Mouse (Mus musculus): ENCODE results near the gene Naip2. TPM values are rescaled to one million over a fixed set of nuclear protein-coding genes. Genes with fewer than 3 reads are reported as not detected.
"Not testable (repeated sequence)": the region's sequence is repeated elsewhere in the genome, so short reads cannot be mapped to it uniquely, and the experiment has no call there.

Gene Naip2
- 0.10 and 0.12 TPM in 2 replicates for polyA plus RNA-seq (2012; rRNA removed)

DNA sequence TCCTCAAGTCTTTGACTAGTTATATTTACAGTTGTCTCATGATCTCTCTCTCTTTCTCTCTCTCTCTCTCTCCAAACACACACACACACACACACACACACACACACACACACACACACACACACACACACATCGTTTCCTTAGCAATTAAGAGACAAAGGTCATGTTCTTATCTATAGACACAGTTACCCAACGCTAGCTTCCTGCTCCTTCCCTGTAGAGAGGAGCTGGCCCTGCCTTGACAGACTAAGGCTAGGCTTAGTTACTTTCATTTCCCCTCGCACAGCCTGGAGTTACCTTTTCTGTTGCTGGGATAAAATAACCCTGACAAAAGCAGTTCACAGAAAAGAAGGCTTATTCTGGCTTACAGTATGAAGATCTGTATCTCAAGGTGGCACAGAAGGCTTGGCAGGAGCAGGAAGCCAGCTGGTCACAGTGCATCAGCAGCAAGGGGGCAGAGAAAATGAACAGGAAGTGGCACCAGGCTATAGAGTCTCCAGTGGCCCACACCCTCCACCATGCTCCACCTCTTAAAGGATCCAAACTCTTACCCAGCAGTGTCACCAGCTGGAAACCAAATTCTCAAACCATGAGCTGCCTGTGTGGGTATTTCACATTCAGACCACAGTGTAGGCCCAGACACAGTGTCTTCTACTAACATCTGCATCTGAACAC lies at the start of gene Naip2:
Gene Naip2 (minus strand): TSS at position 434 of the 675 bp plus-strand sequence.
- H3K4me3 ChIP-seq (ENCODE audit: control insufficient read depth, low read depth, low read length); H3K4me1 ChIP-seq (ENCODE audit: control insufficient read depth, insufficient read depth, low read length); H3K27ac ChIP-seq (ENCODE audit: control insufficient read depth, insufficient read depth, low read depth, low read length); H3K36me3 ChIP-seq (ENCODE audit: control insufficient read depth, insufficient read depth, low read length); H3K27me3 ChIP-seq (ENCODE audit: control insufficient read depth, insufficient read depth, low read length): not testable (repeated sequence)

DNA sequence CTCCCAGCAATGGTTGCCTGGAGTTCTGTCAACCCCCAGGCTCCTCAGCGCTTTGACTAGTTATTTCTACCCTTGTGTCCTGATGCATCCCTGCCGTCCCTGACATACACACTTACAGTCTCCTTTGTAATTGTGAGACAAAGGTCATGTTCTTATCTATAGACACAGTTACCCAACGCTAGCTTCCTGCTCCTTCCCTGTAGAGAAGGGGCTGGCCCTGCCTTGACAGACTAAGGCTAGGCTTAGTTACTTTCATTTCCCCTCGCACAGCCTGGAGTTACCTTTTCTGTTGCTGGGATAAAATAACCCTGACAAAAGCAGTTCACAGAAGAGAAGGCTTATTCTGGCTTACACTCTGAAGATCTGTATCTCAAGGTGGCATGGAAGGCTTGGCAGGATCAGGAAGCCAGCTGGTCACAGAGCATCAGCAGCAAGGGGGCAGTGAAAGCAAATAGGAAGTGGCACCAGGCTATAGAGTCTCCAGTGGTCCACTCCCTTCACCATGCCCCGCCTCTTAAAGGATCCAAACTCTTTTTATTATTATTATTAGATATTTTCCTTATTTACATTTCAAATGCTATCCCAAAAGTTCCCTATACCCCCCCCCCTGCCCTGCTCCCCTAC lies 45.1 kb upstream of the Naip2 start:
- not testable (repeated sequence) for H3K4me3 ChIP-seq (ENCODE audit: control insufficient read depth, low read depth, low read length); H3K36me3 ChIP-seq (ENCODE audit: control insufficient read depth, insufficient read depth, low read length); H3K27me3 ChIP-seq (ENCODE audit: control insufficient read depth, insufficient read depth, low read length); H3K27ac ChIP-seq (ENCODE audit: control insufficient read depth, insufficient read depth, low read depth, low read length); H3K4me1 ChIP-seq (ENCODE audit: control insufficient read depth, insufficient read depth, low read length)

DNA sequence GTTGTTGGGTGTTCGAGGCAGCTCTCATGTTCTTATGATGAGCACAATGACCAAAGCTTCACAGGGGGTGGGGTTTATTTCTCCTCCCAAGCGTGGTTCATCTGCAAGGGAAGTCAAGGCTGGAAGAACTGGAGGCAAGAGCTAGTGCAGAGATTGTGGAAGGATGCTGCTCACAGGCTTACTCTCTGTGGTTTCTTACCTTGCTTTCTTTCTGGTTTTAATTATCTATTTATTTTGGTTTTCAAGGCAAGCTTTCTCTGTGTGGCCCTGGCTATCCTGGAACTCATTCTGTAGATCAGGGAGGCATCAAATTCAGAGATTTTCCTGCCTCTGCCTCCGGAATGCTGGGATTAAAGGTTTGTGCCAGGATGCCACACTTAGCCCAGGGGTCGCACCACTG lies 44.3 kb upstream of the Naip2 start, which contains the start of gene Naip5:
Gene Naip5 (minus strand): TSS at position 101 of the 400 bp plus-strand sequence.
- H3K27ac ChIP-seq (ENCODE audit: control insufficient read depth, insufficient read depth, low read depth, low read length); H3K36me3 ChIP-seq (ENCODE audit: control insufficient read depth, insufficient read depth, low read length); H3K4me3 ChIP-seq (ENCODE audit: control insufficient read depth, low read depth, low read length); H3K4me1 ChIP-seq (ENCODE audit: control insufficient read depth, insufficient read depth, low read length); H3K27me3 ChIP-seq (ENCODE audit: control insufficient read depth, insufficient read depth, low read length): not testable (repeated sequence)

DNA sequence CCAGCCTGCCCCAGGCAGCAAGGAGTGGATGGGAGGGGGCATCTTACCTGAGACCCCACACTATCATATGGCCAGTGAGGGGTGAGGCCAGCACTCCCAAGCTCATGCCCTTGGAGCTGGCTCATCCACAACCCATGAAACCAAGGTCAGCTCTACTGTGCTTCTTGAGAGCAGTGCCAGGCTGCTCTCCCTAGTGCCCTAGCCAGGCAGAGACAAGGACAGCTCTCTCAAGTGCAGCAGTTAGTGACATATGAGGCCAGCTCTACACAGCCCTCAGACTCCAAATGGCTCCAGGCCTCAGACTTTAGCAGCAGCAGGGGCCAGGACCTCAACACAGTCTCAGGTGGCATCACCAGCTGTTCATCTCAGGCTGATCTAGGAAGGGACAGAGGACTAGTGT lies 41.8 kb upstream of the Naip2 start:
- no peak overlapping the region for H3K4me3 ChIP-seq (ENCODE audit: control insufficient read depth, low read depth, low read length)
- no peaks in the 10 kb centered on the region for H3K27me3 ChIP-seq (ENCODE audit: control insufficient read depth, insufficient read depth, low read length)
- no peak overlapping the region for H3K27ac ChIP-seq (ENCODE audit: control insufficient read depth, insufficient read depth, low read depth, low read length)
- no peaks in the 10 kb centered on the region for H3K4me1 ChIP-seq (ENCODE audit: control insufficient read depth, insufficient read depth, low read length)
- no peaks in the 10 kb centered on the region for H3K36me3 ChIP-seq (ENCODE audit: control insufficient read depth, insufficient read depth, low read length)
- TF ChIP-seq CTCF (IDR thresholded peaks at IDR 0.05; ENCODE audit: control insufficient read depth, insufficient read depth, insufficient replicate concordance, low read depth, low read length) (no peak), POLR2A (IDR thresholded peaks at IDR 0.05; ENCODE audit: control insufficient read depth, low read depth, low read length) (no peak)

DNA sequence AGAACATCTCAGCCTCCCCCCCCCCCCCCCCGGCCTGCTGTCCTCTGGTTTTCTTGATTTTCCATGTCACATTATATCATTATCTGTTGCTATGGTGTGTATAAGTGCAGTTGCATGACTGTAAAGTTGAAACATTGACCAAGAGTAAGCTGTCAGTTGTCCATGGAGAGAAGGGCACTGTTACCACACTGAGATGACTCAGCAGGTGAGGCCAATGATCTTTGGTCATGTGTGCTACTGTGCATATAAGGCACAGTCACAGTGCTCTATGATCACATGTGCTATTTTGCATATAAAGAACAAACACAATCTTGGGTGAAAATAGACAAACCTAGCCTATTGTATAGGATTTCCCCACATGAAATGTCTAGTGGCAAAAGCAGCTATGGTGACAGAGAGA lies 11.8 kb upstream of the Naip2 start:
- not testable (repeated sequence) for H3K27me3 ChIP-seq (ENCODE audit: control insufficient read depth, insufficient read depth, low read length); H3K4me1 ChIP-seq (ENCODE audit: control insufficient read depth, insufficient read depth, low read length); H3K36me3 ChIP-seq (ENCODE audit: control insufficient read depth, insufficient read depth, low read length); H3K4me3 ChIP-seq (ENCODE audit: control insufficient read depth, low read depth, low read length); H3K27ac ChIP-seq (ENCODE audit: control insufficient read depth, insufficient read depth, low read depth, low read length)

DNA sequence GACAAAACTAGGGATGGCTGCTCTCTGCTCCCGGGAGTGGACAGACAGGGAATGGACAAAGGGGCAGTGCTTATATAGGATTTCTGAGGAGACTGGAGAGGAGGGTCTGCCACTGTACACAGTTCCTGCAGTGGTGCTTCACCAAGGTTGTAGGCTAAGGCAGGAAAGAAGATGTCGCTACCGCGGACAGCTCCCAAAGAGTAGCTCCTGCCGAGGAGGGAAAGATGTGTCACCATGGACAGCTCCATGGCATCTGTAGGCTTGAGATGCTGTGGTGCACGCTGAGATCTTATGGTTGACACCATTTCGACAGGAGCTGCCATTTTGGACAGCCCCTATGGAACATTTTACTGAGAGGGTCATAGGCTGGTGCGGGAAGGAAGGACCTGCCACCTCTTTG lies 8.6 kb upstream of the Naip2 start:
- Histone ChIP-seq H3K4me1 (ENCODE audit: control insufficient read depth, insufficient read depth, low read length) (no peaks in the 10 kb centered on the region), H3K27me3 (ENCODE audit: control insufficient read depth, insufficient read depth, low read length) (no peaks in the 10 kb centered on the region), H3K27ac (ENCODE audit: control insufficient read depth, insufficient read depth, low read depth, low read length) (no peak overlapping the region), H3K36me3 (ENCODE audit: control insufficient read depth, insufficient read depth, low read length) (no peaks in the 10 kb centered on the region), H3K4me3 (ENCODE audit: control insufficient read depth, low read depth, low read length) (no peak overlapping the region)
- no peak for TF ChIP-seq CTCF (IDR thresholded peaks at IDR 0.05; ENCODE audit: control insufficient read depth, insufficient read depth, insufficient replicate concordance, low read depth, low read length)
- TF ChIP-seq POLR2A (IDR thresholded peaks at IDR 0.05; ENCODE audit: control insufficient read depth, low read depth, low read length) = no peak

DNA sequence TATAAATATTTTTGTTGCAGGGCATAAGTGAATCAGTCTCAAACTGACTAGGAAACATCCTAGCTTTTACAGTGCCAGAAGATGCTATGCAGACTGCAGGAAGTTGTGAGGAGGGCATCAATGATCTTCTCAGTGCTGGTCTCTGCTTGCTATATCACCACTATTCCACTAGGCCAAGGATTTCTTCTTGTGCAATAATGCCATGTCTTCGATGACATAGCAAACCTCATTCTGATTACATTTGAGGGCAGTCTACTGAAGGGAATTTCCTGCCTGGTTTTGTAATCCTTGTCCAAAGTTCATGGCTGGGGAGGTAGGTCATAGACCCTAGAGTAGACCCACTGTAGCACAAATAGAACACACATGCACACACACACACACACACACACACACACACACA lies 1.4 kb upstream of the Naip2 start:
- no peaks in the 10 kb centered on the region for H3K4me1 ChIP-seq (ENCODE audit: control insufficient read depth, insufficient read depth, low read length)
- no peaks in the 10 kb centered on the region for H3K27me3 ChIP-seq (ENCODE audit: control insufficient read depth, insufficient read depth, low read length)
- H3K27ac ChIP-seq (ENCODE audit: control insufficient read depth, insufficient read depth, low read depth, low read length) = no peak overlapping the region
- no peak for TF ChIP-seq CTCF (IDR thresholded peaks at IDR 0.05; ENCODE audit: control insufficient read depth, insufficient read depth, insufficient replicate concordance, low read depth, low read length)
- TF ChIP-seq POLR2A (IDR thresholded peaks at IDR 0.05; ENCODE audit: control insufficient read depth, low read depth, low read length) = no peak
- no peak overlapping the region for H3K4me3 ChIP-seq (ENCODE audit: control insufficient read depth, low read depth, low read length)
- no peaks in the 10 kb centered on the region for H3K36me3 ChIP-seq (ENCODE audit: control insufficient read depth, insufficient read depth, low read length)

DNA sequence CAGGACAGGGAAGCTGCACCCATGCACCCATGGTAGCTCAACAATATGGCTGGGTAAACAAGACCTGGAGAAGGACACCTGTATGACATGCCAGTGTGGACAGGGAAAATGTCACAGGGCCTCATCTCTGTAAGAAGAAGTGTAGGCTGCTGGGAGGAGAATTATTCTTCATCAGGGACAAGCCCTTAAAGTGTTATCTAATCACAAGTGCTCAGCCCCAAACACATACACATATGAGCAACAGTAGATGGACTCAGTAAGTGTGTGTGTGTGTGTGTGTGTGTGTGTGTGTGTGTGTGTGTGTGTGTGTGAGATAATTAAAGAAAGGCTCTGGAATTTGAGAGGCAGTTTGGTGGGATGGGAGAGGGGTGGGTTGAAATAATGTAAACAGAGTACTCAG lies 1.1 kb downstream of the Naip2 start:
- no peaks in the 10 kb centered on the region for H3K36me3 ChIP-seq (ENCODE audit: control insufficient read depth, insufficient read depth, low read length)
- no peaks in the 10 kb centered on the region for H3K4me1 ChIP-seq (ENCODE audit: control insufficient read depth, insufficient read depth, low read length)
- H3K27ac ChIP-seq (ENCODE audit: control insufficient read depth, insufficient read depth, low read depth, low read length) = no peak overlapping the region
- no peaks in the 10 kb centered on the region for H3K27me3 ChIP-seq (ENCODE audit: control insufficient read depth, insufficient read depth, low read length)
- TF ChIP-seq CTCF (IDR thresholded peaks at IDR 0.05; ENCODE audit: control insufficient read depth, insufficient read depth, insufficient replicate concordance, low read depth, low read length) = no peak
- no peak for TF ChIP-seq POLR2A (IDR thresholded peaks at IDR 0.05; ENCODE audit: control insufficient read depth, low read depth, low read length)
- no peak overlapping the region for H3K4me3 ChIP-seq (ENCODE audit: control insufficient read depth, low read depth, low read length)
